Mouse (Mus musculus) liver, postnatal 0 days (tissue): ENCODE data around the gene Tamm41.

Experiments
- CTCF ChIP-seq: sonication (generic); IDR thresholded peaks from 2 replicates; pipeline ENCODE4 v1.5.1; 2016; ENCODE audit warnings: antibody characterized with exemption, low read depth
- EP300 ChIP-seq: IDR thresholded peaks from 2 replicates; pipeline ENCODE4 v1.6.1; 2016; ENCODE audit warnings: antibody characterized with exemption, low read depth, mild to moderate bottlenecking

GRCm38 (mm10) chr6:115046064-115046463, 8.4 kb upstream of the Tamm41 start:
- TF ChIP-seq EP300 (no peak), CTCF (no peak)
